Mouse (Mus musculus) kidney, adult 2 months (tissue): ENCODE data around the gene Spin1. TPM values are rescaled to one million over a fixed set of nuclear protein-coding genes. Genes with fewer than 3 reads are reported as not detected.

ENCODE experiments used
- DNase-seq: peaks from one replicate; pipeline ENCODE4 v3.0.0; 2021
- H3K27ac ChIP-seq: fragments of 200-500 bp; 2 replicates; pipeline ENCODE4 v1.5.1; 2012; ENCODE audit warnings: low read depth, low read length, control low read depth, inconsistent platforms; ENCODE audit not compliant: insufficient read depth
- H3K27me3 ChIP-seq: fragments of 200-500 bp; replicated peaks from 2 replicates; pipeline ENCODE4 v1.6.1; 2012; ENCODE audit warnings: mild to moderate bottlenecking, moderate library complexity, low read length, inconsistent platforms; ENCODE audit not compliant: control insufficient read depth, insufficient read depth
- H3K36me3 ChIP-seq: fragments of 200-500 bp; 2 replicates; pipeline ENCODE4 v1.6.1; 2012; ENCODE audit warnings: mild to moderate bottlenecking, moderate library complexity, low read length, inconsistent platforms; ENCODE audit not compliant: control insufficient read depth, insufficient read depth
- H3K4me1 ChIP-seq: fragments of 200-500 bp; 2 replicates; pipeline ENCODE4 v1.6.1; 2011; ENCODE audit warnings: low read length; ENCODE audit not compliant: control insufficient read depth, insufficient read depth
- H3K4me3 ChIP-seq: fragments of 200-500 bp; 2 replicates; pipeline ENCODE4 v1.5.1; 2011; ENCODE audit warnings: mild to moderate bottlenecking, low read depth, low read length, control low read depth; ENCODE audit not compliant: insufficient read depth
- CTCF ChIP-seq: fragments of 200-500 bp; conservative IDR thresholded peaks from 2 replicates; pipeline ENCODE4 v1.5.1; 2011; ENCODE audit warnings: low read depth, mild to moderate bottlenecking, control low read depth, low read length, moderate library complexity, mixed read lengths; ENCODE audit not compliant: insufficient read depth, insufficient read length
- POLR2A ChIP-seq: fragments of 200-500 bp; IDR thresholded peaks from one replicate; pipeline ENCODE4 v1.6.1; 2011; ENCODE audit warnings: low read depth, low read length, control low read depth
- WGBS: fragments of 180-500 bp; shearing (Covaris S2); methylation state at CpG from one replicate; pipeline ENCODE4 v1.1.7; 2018; 5-methylcytosine and 5-hydroxymethylcytosine counted together
- polyA plus RNA-seq: library from polyadenylated mRNA; depleted of rRNA; stranded (reverse); fragments of >200 nt; gene quantifications from 2 replicates; pipeline ENCODE4 v1.2.3, GENCODE M21; 2012

Spin1 gene
- polyA plus RNA-seq, 1 experiment: 30.8 TPM

DNA sequence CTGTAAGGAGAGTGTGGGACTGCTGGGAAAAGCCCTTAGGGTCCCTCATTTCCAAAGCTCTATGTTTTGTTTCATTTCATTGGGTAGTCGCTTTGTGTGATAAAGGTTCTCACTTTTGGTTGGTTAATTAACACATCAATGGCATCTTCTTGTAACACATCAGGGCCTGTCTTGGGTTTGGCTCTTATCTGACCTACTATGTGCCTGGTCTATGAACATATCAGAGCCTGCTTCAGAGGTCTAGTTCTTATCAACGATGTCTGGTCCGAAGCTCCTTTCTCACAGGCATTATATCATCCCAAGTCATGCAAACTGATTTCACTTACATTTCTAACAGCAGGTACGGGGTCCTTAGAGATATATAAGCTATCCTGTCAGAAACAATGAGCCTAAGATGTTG, 13.4 kb upstream of the Spin1 start:
- no peaks in the 10 kb centered on the region for H3K36me3 ChIP-seq
- no peak for DNase-seq
- H3K27me3 ChIP-seq: no peaks in the 10 kb centered on the region
- WGBS: 94% methylated on average over 4 of the region's 4 CpGs
- no peaks in the 10 kb centered on the region for H3K4me1 ChIP-seq
- H3K27ac ChIP-seq: no peak overlapping the region
- TF ChIP-seq POLR2A (no peak), CTCF (no peak)
- no peak overlapping the region for H3K4me3 ChIP-seq

DNA sequence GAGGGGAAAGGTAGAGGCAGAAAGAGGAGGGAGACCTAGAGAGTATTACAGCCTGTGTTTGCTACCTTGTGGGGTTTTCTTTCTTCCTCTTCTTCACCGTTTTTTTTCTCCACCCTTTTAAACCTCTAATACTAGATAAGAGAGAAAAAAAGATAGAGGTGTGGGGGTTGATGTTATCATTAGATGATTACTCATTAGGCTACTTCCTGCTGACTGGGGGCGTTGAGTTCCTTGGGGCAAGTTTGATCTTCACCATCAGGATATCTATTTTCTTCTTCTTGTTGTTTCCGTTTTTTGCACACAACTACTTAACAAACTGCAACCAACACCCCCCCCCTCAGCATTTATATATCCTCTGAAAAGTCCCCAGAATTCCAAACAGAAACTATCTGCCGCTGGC, 12.5 kb upstream of the Spin1 start:
- DNase-seq: no peak
- H3K27me3 ChIP-seq: no peaks in the 10 kb centered on the region
- 71% methylated on average over 4 of the region's 4 CpGs for WGBS

GRCm38 (mm10) chr13:51089058-51089457, 11.6 kb upstream of the Spin1 start:
- H3K27me3 ChIP-seq: no peaks in the 10 kb centered on the region
- WGBS: 86% methylated on average over 4 of the region's 4 CpGs
- DNase-seq: no peak

More for the DNA sequence above, 12.5 kb upstream of the Spin1 start:
- H3K4me3 ChIP-seq: no peak overlapping the region
- TF ChIP-seq CTCF: no peak
- no peak for TF ChIP-seq POLR2A
- no peaks in the 10 kb centered on the region for H3K4me1 ChIP-seq
- H3K27ac ChIP-seq: no peak overlapping the region
- no peaks in the 10 kb centered on the region for H3K36me3 ChIP-seq

DNA sequence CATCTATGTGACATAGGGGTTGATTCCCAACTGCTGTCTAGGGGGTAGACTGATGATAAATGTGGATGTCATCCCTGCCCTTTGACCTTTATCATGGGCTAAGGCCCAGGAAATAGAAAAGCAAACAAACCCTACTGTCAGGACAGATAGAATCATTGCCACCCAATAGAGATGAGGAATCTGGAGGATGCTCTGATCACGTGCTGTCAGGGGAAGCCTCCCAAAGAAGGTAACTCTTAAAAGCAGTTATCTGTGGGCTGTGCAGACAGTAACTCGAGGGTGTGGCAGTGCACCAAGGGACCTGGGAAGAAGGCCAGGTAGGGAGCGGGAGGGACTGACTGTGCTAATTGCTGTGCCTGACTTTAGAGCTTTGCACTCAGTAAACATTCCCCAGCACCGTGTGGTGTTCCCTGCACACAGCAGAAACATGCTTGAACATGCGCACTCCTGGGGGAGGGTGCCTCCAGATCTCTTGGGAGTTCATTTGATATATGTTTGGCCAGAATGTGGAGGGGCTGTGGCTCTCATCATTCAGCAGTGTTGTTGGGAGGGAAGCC, 10.5 kb upstream of the Spin1 start:
- 44% methylated on average over 5 of the region's 5 CpGs for WGBS
- no peak for DNase-seq
- no peak overlapping the region for H3K4me3 ChIP-seq
- TF ChIP-seq POLR2A (no peak), CTCF (no peak)
- H3K27ac ChIP-seq: no peak overlapping the region
- no peaks in the 10 kb centered on the region for H3K4me1 ChIP-seq
- no peaks in the 10 kb centered on the region for H3K27me3 ChIP-seq
- no peaks in the 10 kb centered on the region for H3K36me3 ChIP-seq

More at GRCm38 (mm10) chr13:51089058-51089457, 11.6 kb upstream of the Spin1 start:
- Histone ChIP-seq H3K4me3 (no peak overlapping the region), H3K4me1 (no peaks in the 10 kb centered on the region), H3K27ac (no peak overlapping the region), H3K36me3 (no peaks in the 10 kb centered on the region)
- TF ChIP-seq CTCF: no peak
- TF ChIP-seq POLR2A: no peak

GRCm38 (mm10) chr13:51093430-51093829, 7.2 kb upstream of the Spin1 start:
- Histone ChIP-seq H3K27ac (no peak overlapping the region), H3K4me3 (no peak overlapping the region), H3K36me3 (no peaks in the 10 kb centered on the region), H3K4me1 (no peaks in the 10 kb centered on the region), H3K27me3 (no peaks in the 10 kb centered on the region)
- peak; percentile 84 for DNase-seq
- 78% methylated on average over 5 of the region's 5 CpGs for WGBS
- TF ChIP-seq CTCF: no peak
- TF ChIP-seq POLR2A: no peak

- Histone ChIP-seq H3K27ac (no peak overlapping the region), H3K27me3 (no peaks in the 10 kb centered on the region), H3K36me3 (no peaks in the 10 kb centered on the region), H3K4me1 (no peaks in the 10 kb centered on the region; the same call in 1 of the 2 replicates), H3K4me3 (no peak overlapping the region)
- TF ChIP-seq POLR2A: no peak
- TF ChIP-seq CTCF: no peak
- WGBS: 93% methylated on average over 16 of the region's 16 CpGs
- DNase-seq: no peak
Observed at GRCm38 (mm10) chr13:51094323-51095195, 6.1 kb upstream of the Spin1 start.

- Histone ChIP-seq H3K4me3 (no peak overlapping the region), H3K4me1 (no peaks in the 10 kb centered on the region; the same call in 1 of the 2 replicates), H3K27me3 (no peaks in the 10 kb centered on the region), H3K36me3 (no peaks in the 10 kb centered on the region), H3K27ac (no peak overlapping the region)
- WGBS: 92% methylated on average over 7 of the region's 7 CpGs
- DNase-seq: no peak
- TF ChIP-seq CTCF (no peak), POLR2A (no peak)
Observed at GRCm38 (mm10) chr13:51095196-51095715, 5.4 kb upstream of the Spin1 start.

GRCm38 (mm10) chr13:51096644-51097043, 4.0 kb upstream of the Spin1 start:
- H3K4me1 ChIP-seq: no peaks in the 10 kb centered on the region; the same call in 1 of the 2 replicates
- no peaks in the 10 kb centered on the region for H3K36me3 ChIP-seq
- no peak overlapping the region for H3K27ac ChIP-seq
- no peaks in the 10 kb centered on the region for H3K27me3 ChIP-seq
- no peak overlapping the region for H3K4me3 ChIP-seq
- TF ChIP-seq CTCF: no peak
- no peak for TF ChIP-seq POLR2A
- 94% methylated on average over 6 of the region's 6 CpGs for WGBS
- no peak for DNase-seq
